8 mouse cellular contexts compared by ENCODE assay signal in genomic region chr1:134774247-134774646, GRCm38 (mm10).
DNase-seq lines count a peak whose midpoint lies in the region; ATAC-seq and TF ChIP-seq lines count a peak whose summit lies in the region.
"Had no signal": no experiment of that assay in that cellular context is flagged by ENCODE, and none has a peak within 500 bp of the region (broad histone marks: within the 10 kb centered on the region; RNA-seq: fewer than 3 reads in every experiment).

No protein-coding gene starts in this region.

- no peaks in the 10 kb centered on the region for H3K36me3 ChIP-seq in kidney, adult 2 months (ENCODE audit: control insufficient read depth, insufficient read depth, low read length)
- no peaks in the 10 kb centered on the region; the same call in none of the 2 replicates for H3K36me3 ChIP-seq in testis, adult 2 months (ENCODE audit: control insufficient read depth, insufficient read depth, low read length)

- H3K27ac ChIP-seq in kidney, adult 2 months (ENCODE audit: insufficient read depth, low read depth, low read length): peak overlapping the region; percentile 78
- peak overlapping the region; percentile 58 for H3K27ac ChIP-seq in testis, adult 2 months (ENCODE audit: control insufficient read depth, insufficient read depth, low read depth, low read length)

- 69% methylated on average over 2 of the region's 2 CpGs for WGBS in kidney, adult 2 months

- no peak overlapping the region for H3K4me3 ChIP-seq in kidney, adult 2 months (ENCODE audit: insufficient read depth, low read depth, low read length)
- H3K4me3 ChIP-seq in testis, adult 2 months (ENCODE audit: control insufficient read depth, low read depth, low read length): no peak overlapping the region

- H3K4me1 ChIP-seq in kidney, adult 2 months (ENCODE audit: control insufficient read depth, insufficient read depth, low read length): peaks cover 11% of the 10 kb centered on the region; the same call in 1 of the 2 replicates
- H3K4me1 ChIP-seq in testis, adult 2 months (ENCODE audit: control insufficient read depth, insufficient read depth, low read length): peaks cover 6% of the 10 kb centered on the region

- no peaks in the 10 kb centered on the region for H3K27me3 ChIP-seq in kidney, adult 2 months (replicated peaks; ENCODE audit: control insufficient read depth, insufficient read depth, low read length)
- no peaks in the 10 kb centered on the region for H3K27me3 ChIP-seq in testis, adult 2 months (ENCODE audit: control insufficient read depth, insufficient read depth, low read length)

- no peak for ATAC-seq in cerebellum, adult (ENCODE audit: insufficient number of reproducible peaks, low FRiP score, low TSS enrichment)

- DNase-seq in kidney, adult 2 months: peak; percentile 47
- no peak for DNase-seq in kidney, postnatal 10 days
- no peak for DNase-seq in testis, postnatal 14 days (ENCODE audit: low spot score)
- DNase-seq in kidney, postnatal 14 days: peak; percentile 49
- no peak for DNase-seq in spleen, postnatal 14 days (ENCODE audit: low spot score in 2 of 2)
- DNase-seq: gastrocnemius, postnatal 10 days had no signal

- no peak for TF ChIP-seq CTCF in kidney, adult 2 months (conservative IDR thresholded peaks at IDR 0.05; ENCODE audit: insufficient read depth, insufficient read length, low read depth, low read length)
- no peak for TF ChIP-seq CTCF in testis, adult 2 months (IDR thresholded peaks at IDR 0.05; ENCODE audit: control insufficient read depth, insufficient read depth, insufficient replicate concordance, low read depth, low read length)

- no peak for TF ChIP-seq POLR2A in kidney, adult 2 months (IDR thresholded peaks at IDR 0.05; ENCODE audit: low read depth, low read length)
- TF ChIP-seq POLR2A in testis, adult 2 months (IDR thresholded peaks at IDR 0.05; ENCODE audit: control insufficient read depth, low read depth, low read length): no peak

Comparison
In these comparisons a context has a peak if more than half of its experiments do, and no peak if none do; other contexts are left out.
1. DNase-seq: peak in kidney, adult 2 months (single experiment) and kidney, postnatal 14 days (single experiment); none in kidney, postnatal 10 days (single experiment), testis, postnatal 14 days (single experiment) and spleen, postnatal 14 days (0 of 2).